Comparison of ENCODE assay signal across 14 mouse cellular contexts in genomic region chr5:105872176-105872575, GRCm38 (mm10).
"Had no signal": no experiment of that assay in that cellular context is flagged by ENCODE, and none has a peak within 500 bp of the region (broad histone marks: within the 10 kb centered on the region; RNA-seq: fewer than 3 reads in every experiment).

No protein-coding gene starts in this region.

- H3K27ac ChIP-seq: layer of hippocampus, adult 2 months; left cerebral cortex, adult 2 months; liver, embryonic 13.5 days; macrophage; midbrain, embryonic 12.5 days; stomach, postnatal 0 days had no signal

- H3K36me3 ChIP-seq: liver, embryonic 13.5 days; midbrain, embryonic 12.5 days had no signal

- H3K9ac ChIP-seq: liver, embryonic 13.5 days; lung, embryonic 14.5 days; midbrain, embryonic 12.5 days had no signal

- H3K4me2 ChIP-seq: liver, embryonic 13.5 days; lung, embryonic 14.5 days; midbrain, embryonic 12.5 days had no signal

- ATAC-seq: lung, postnatal 0 days; midbrain, embryonic 16.5 days had no signal

- H3K9me3 ChIP-seq: liver, embryonic 13.5 days; midbrain, embryonic 12.5 days had no signal

- DNase-seq: kidney, adult 9 months; kidney, postnatal 25 days; layer of hippocampus, adult 9-11 months; liver, embryonic 13.5 days; lung, embryonic 14.5 days; thymus, postnatal 25 days had no signal

- H3K4me3 ChIP-seq: layer of hippocampus, adult 2 months; left cerebral cortex, adult 2 months; liver, embryonic 13.5 days; midbrain, embryonic 12.5 days; myocyte had no signal
